Mouse (Mus musculus): ENCODE measurements around the gene Vip. TPM values are rescaled to one million over a fixed set of nuclear protein-coding genes. Genes with fewer than 3 reads are reported as not detected.

The Vip gene
- total and polyA plus RNA-seq, 2 experiments from 2014 or later = 0.84 TPM; not detected in 1

DNA sequence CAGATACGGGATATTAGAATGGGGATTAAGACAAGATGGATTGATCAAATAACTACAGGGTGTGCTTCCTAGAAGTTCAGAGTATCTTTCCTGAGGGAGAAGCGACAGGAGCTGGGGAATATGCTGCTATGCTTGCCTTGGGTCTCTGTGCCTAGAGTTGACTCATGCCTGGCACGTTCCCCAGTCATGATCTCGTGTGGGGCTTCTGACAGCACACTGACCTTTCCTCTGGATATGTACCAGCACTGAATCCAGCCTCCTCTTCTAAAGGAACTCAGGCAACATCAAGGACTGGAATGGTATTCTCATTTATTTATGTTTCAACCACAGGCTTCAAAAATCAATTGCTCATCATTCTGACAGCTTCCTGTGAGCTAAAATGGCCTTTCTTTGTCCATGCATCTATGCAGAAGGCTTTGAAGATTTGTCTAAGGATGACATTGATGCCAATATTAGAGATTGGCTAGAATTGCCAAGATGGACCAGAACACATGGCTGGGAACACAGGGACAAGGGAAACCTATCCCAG lies 5.3 kb upstream of the Vip start:
- Histone ChIP-seq H3K4me1 (ENCODE audit: control insufficient read depth, insufficient read depth) (no peaks in the 10 kb centered on the region), H3K4me3 (ENCODE audit: low read depth, low read length) (no peak overlapping the region), H3K9ac (replicated peaks; ENCODE audit: low read depth, low read length) (no peak overlapping the region), H3K27ac (ENCODE audit: low read depth) (no peak overlapping the region), H3K9me3 (replicated peaks; ENCODE audit: control insufficient read depth, low read length) (no peaks in the 10 kb centered on the region), H3K36me3 (replicated peaks; ENCODE audit: control insufficient read depth, insufficient read depth, low read length) (no peaks in the 10 kb centered on the region), H3K4me2 (ENCODE audit: low read depth, low read length) (no peak overlapping the region), H3K27me3 (ENCODE audit: control insufficient read depth, insufficient read depth, low read length) (no peaks in the 10 kb centered on the region)
- DNase-seq (ENCODE audit: low spot score) (no peak), ATAC-seq (ENCODE audit: insufficient read depth, low read depth) (no peak)
- 52% methylated on average over 4 of the region's 4 CpGs for WGBS
- TF ChIP-seq CTCF (IDR thresholded peaks at IDR 0.05; ENCODE audit: low read depth) (no peak), EP300 (IDR thresholded peaks at IDR 0.05; ENCODE audit: low read depth) (no peak)

DNA sequence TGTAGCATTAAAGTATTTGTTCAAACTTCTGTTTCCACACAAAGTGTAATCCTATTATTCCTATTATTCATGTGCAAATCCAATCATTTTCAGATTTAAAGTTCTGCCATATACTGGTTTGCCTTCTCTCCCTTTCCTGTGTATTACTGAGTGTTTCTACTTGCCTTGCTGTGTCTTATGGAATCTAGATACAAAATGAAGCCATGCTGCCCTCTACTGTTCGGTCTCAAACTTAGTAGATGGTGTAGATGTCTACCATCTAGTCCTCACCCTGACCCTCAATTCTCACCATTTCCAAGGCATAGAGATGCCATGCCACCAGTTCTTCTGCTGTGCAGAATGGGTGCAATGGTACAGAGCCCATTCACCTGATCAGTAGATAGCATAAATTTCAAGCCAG lies 4.7 kb upstream of the Vip start:
- Histone ChIP-seq H3K9ac (replicated peaks; ENCODE audit: low read depth, low read length) (no peak overlapping the region), H3K27me3 (ENCODE audit: control insufficient read depth, insufficient read depth, low read length) (no peaks in the 10 kb centered on the region), H3K4me1 (ENCODE audit: control insufficient read depth, insufficient read depth) (no peaks in the 10 kb centered on the region), H3K4me2 (ENCODE audit: low read depth, low read length) (no peak overlapping the region), H3K27ac (ENCODE audit: low read depth) (no peak overlapping the region), H3K9me3 (replicated peaks; ENCODE audit: control insufficient read depth, low read length) (no peaks in the 10 kb centered on the region), H3K36me3 (replicated peaks; ENCODE audit: control insufficient read depth, insufficient read depth, low read length) (no peaks in the 10 kb centered on the region), H3K4me3 (ENCODE audit: low read depth, low read length) (no peak overlapping the region)
- DNase-seq (ENCODE audit: low spot score) = peak; percentile 32
- 6% methylated on average over 1 of the region's 1 CpGs for WGBS
- ATAC-seq (ENCODE audit: insufficient read depth, low read depth) = no peak
- TF ChIP-seq EP300 (IDR thresholded peaks at IDR 0.05; ENCODE audit: low read depth) (no peak), CTCF (IDR thresholded peaks at IDR 0.05; ENCODE audit: low read depth) (peak; percentile 58)

DNA sequence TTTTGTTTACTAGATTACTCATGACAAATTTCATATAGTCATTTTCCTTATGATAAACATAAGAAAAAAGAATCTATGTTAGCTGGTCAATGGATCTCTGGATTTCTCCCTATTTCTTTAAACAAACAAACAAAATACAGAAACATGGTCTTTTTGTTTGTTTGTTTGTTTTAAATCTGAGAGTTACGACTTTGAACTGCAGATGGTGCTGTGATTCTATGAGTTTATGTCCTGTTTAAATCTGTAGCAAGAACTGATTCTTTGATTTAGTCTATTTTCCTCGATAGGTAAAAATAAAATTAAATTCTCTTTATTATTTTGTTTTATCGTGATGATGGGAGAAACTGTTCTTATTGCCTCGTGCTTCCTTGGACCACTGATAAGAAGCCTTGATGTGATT lies 1.7 kb upstream of the Vip start:
- no peaks in the 10 kb centered on the region for H3K9me3 ChIP-seq (replicated peaks; ENCODE audit: control insufficient read depth, low read length)
- DNase-seq (ENCODE audit: low spot score) (no peak), ATAC-seq (ENCODE audit: insufficient read depth, low read depth) (no peak)
- no peak overlapping the region for H3K4me3 ChIP-seq (ENCODE audit: low read depth, low read length)
- H3K27ac ChIP-seq (ENCODE audit: low read depth) = no peak overlapping the region
- H3K4me2 ChIP-seq (ENCODE audit: low read depth, low read length) = no peak overlapping the region
- WGBS = 64% methylated on average over 4 of the region's 4 CpGs
- no peak for TF ChIP-seq CTCF (IDR thresholded peaks at IDR 0.05; ENCODE audit: low read depth)
- TF ChIP-seq EP300 (IDR thresholded peaks at IDR 0.05; ENCODE audit: low read depth) = no peak
- H3K9ac ChIP-seq (replicated peaks; ENCODE audit: low read depth, low read length) = no peak overlapping the region
- H3K27me3 ChIP-seq (ENCODE audit: control insufficient read depth, insufficient read depth, low read length) = no peaks in the 10 kb centered on the region
- no peaks in the 10 kb centered on the region for H3K4me1 ChIP-seq (ENCODE audit: control insufficient read depth, insufficient read depth)
- H3K36me3 ChIP-seq (replicated peaks; ENCODE audit: control insufficient read depth, insufficient read depth, low read length) = no peaks in the 10 kb centered on the region

DNA sequence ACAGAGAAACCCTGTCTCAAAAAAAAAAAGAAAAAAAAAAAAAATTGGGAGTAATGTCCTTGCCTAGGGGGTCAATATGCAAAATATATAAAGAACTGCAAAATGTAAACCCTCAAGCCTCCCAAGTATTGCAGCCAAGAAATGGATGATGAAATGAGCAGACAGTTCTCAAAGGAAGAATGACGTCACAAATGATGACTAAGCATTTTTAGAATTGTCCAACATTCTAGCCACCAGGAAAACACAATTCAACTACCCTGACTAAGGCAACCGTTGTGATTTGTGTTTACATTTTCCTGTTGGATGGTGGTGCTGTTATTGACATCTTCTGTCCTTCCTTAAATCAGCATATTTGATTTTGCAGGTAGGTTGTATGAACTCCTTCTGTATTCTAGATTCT lies 42.3 kb downstream of the Vip start:
- TF ChIP-seq EP300 (IDR thresholded peaks at IDR 0.05; ENCODE audit: low read depth) (no peak), CTCF (IDR thresholded peaks at IDR 0.05; ENCODE audit: low read depth) (no peak)
- H3K27me3 ChIP-seq (ENCODE audit: control insufficient read depth, insufficient read depth, low read length) = no peaks in the 10 kb centered on the region
- no peak for DNase-seq (ENCODE audit: low spot score)
- H3K9ac ChIP-seq (replicated peaks; ENCODE audit: low read depth, low read length) = no peak overlapping the region
- no peak overlapping the region for H3K4me2 ChIP-seq (ENCODE audit: low read depth, low read length)
- H3K36me3 ChIP-seq (replicated peaks; ENCODE audit: control insufficient read depth, insufficient read depth, low read length) = no peaks in the 10 kb centered on the region
- no peak overlapping the region for H3K27ac ChIP-seq (ENCODE audit: low read depth)
- no peak overlapping the region for H3K4me3 ChIP-seq (ENCODE audit: low read depth, low read length)
- WGBS = 64% methylated on average over 2 of the region's 2 CpGs
- no peaks in the 10 kb centered on the region for H3K9me3 ChIP-seq (replicated peaks; ENCODE audit: control insufficient read depth, low read length)
- ATAC-seq (ENCODE audit: insufficient read depth, low read depth) = no peak
- no peaks in the 10 kb centered on the region for H3K4me1 ChIP-seq (ENCODE audit: control insufficient read depth, insufficient read depth)

GRCm38 (mm10) chr10:5685608-5686007 lies 46.6 kb downstream of the Vip start:
- H3K27me3 ChIP-seq (ENCODE audit: control insufficient read depth, insufficient read depth, low read length) = no peaks in the 10 kb centered on the region
- H3K9ac ChIP-seq (replicated peaks; ENCODE audit: low read depth, low read length) = no peak overlapping the region
- TF ChIP-seq CTCF (IDR thresholded peaks at IDR 0.05; ENCODE audit: low read depth) (no peak), EP300 (IDR thresholded peaks at IDR 0.05; ENCODE audit: low read depth) (no peak)
- no peak overlapping the region for H3K27ac ChIP-seq (ENCODE audit: low read depth)
- no peak for DNase-seq (ENCODE audit: low spot score)
- H3K4me1 ChIP-seq (ENCODE audit: control insufficient read depth, insufficient read depth) = no peaks in the 10 kb centered on the region
- no peaks in the 10 kb centered on the region for H3K36me3 ChIP-seq (replicated peaks; ENCODE audit: control insufficient read depth, insufficient read depth, low read length)
- 23% methylated on average over 6 of the region's 6 CpGs for WGBS
- no peak overlapping the region for H3K4me2 ChIP-seq (ENCODE audit: low read depth, low read length)
- no peaks in the 10 kb centered on the region for H3K9me3 ChIP-seq (replicated peaks; ENCODE audit: control insufficient read depth, low read length)
- ATAC-seq (ENCODE audit: insufficient read depth, low read depth) = no peak
- H3K4me3 ChIP-seq (ENCODE audit: low read depth, low read length) = no peak overlapping the region

DNA sequence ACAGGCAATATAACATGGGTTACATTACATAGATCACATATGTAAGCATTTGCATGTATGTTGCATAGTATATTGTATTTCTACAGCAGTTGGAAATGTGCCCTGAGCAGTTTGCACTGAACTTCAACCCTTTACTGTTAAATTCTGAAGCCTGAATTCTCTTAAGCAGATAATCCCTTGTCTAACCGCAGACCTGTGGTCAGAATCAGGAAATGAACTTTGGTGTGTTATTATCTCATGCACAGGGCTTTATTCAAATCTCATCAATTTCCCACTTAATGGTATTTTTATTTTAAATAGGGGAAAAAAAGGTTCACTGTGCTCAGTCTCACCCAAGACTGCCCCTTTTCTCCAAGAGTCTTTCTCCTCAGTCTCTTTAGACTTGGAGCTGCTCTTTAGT lies 55.3 kb downstream of the Vip start:
- 56% methylated on average over 1 of the region's 1 CpGs for WGBS
- TF ChIP-seq CTCF (IDR thresholded peaks at IDR 0.05; ENCODE audit: low read depth) (no peak), EP300 (IDR thresholded peaks at IDR 0.05; ENCODE audit: low read depth) (no peak)
- DNase-seq (ENCODE audit: low spot score) (no peak), ATAC-seq (ENCODE audit: insufficient read depth, low read depth) (no peak)
- H3K27me3 ChIP-seq (ENCODE audit: control insufficient read depth, insufficient read depth, low read length) = no peaks in the 10 kb centered on the region
- no peak overlapping the region for H3K9ac ChIP-seq (replicated peaks; ENCODE audit: low read depth, low read length)
- no peaks in the 10 kb centered on the region for H3K36me3 ChIP-seq (replicated peaks; ENCODE audit: control insufficient read depth, insufficient read depth, low read length)
- no peaks in the 10 kb centered on the region for H3K4me1 ChIP-seq (ENCODE audit: control insufficient read depth, insufficient read depth)
- H3K4me3 ChIP-seq (ENCODE audit: low read depth, low read length) = no peak overlapping the region
- no peaks in the 10 kb centered on the region for H3K9me3 ChIP-seq (replicated peaks; ENCODE audit: control insufficient read depth, low read length)
- no peak overlapping the region for H3K27ac ChIP-seq (ENCODE audit: low read depth)
- no peak overlapping the region for H3K4me2 ChIP-seq (ENCODE audit: low read depth, low read length)

Other genes with a start within 250 kb of the Vip start
- gene Syne1, start 87.7 kb upstream of the Vip start, total RNA-seq (2014; rRNA removed; ENCODE audit: low replicate concordance) = 66.2 and 71.2 TPM in 2 replicates
- 23.9 and 25.9 TPM in 2 replicates for gene Syne1, start 87.7 kb upstream of the Vip start, polyA plus RNA-seq (2015; fragmentation: Nextera tagmentation; extraction: Ambion mirVana)
- 5.3 and 6.1 TPM in 2 replicates for gene Myct1, start 45.4 kb upstream of the Vip start, total RNA-seq (2014; rRNA removed; ENCODE audit: low replicate concordance)
- gene Myct1, start 45.4 kb upstream of the Vip start, polyA plus RNA-seq (2015; fragmentation: Nextera tagmentation; extraction: Ambion mirVana) = 8.9 and 9.2 TPM in 2 replicates
- gene Fbxo5, start 166.4 kb downstream of the Vip start, total RNA-seq (2014; rRNA removed; ENCODE audit: low replicate concordance) = 11.0 and 11.2 TPM in 2 replicates
- 11.4 and 12.7 TPM in 2 replicates for gene Fbxo5, start 166.4 kb downstream of the Vip start, polyA plus RNA-seq (2015; fragmentation: Nextera tagmentation; extraction: Ambion mirVana)
- gene Mtrf1l, start 184.7 kb downstream of the Vip start, total RNA-seq (2014; rRNA removed; ENCODE audit: low replicate concordance) = 12.9 and 15.6 TPM in 2 replicates
- 9.5 and 11.4 TPM in 2 replicates for gene Mtrf1l, start 184.7 kb downstream of the Vip start, polyA plus RNA-seq (2015; fragmentation: Nextera tagmentation; extraction: Ambion mirVana)

Measured in heart, postnatal 0 days (tissue).